Mouse (Mus musculus): ENCODE data around the gene Plbd2.

DNA sequence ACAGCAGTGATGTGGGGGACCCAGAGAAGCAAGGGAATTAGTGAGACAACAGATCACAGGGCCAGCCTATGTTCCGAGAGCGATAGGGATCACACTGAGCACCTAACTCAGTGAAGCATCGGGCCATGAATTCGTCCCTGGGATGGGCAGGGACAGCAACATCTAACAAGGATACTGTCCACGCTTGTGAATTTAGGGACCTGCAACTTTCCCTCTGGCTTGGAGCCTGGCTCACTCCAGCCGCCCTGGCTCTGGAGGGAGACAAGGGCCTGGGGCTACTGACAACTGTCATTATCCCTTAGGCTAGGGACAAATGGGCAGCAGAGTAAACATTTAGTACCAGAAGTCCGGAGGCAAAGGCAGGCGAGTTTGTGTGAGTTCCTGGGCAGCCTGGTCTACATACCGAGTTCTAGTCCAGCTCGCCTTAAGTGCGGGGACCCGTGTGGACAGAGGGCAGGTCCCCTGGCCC is 716 bp downstream of the Plbd2 start:
- no peak for TF ChIP-seq CTCF (IDR thresholded peaks at IDR 0.05; ENCODE audit: borderline replicate concordance, extremely low read depth, insufficient read depth, insufficient read length)
- TF ChIP-seq POLR2A (IDR thresholded peaks at IDR 0.05; ENCODE audit: borderline replicate concordance, extremely low read depth, insufficient read depth, insufficient read length, poor library complexity, severe bottlenecking) = no peak
